Mouse (Mus musculus): ENCODE measurements around the gene Dse. TPM values are rescaled to one million over a fixed set of nuclear protein-coding genes. Genes with fewer than 3 reads are reported as not detected.

The Dse gene
- polyA plus RNA-seq, 1 experiment: 51.4 TPM

- H3K4me1 ChIP-seq (ENCODE audit: control insufficient read depth, insufficient read depth, low read length): no peaks in the 10 kb centered on the region
- no peak overlapping the region for H3K4me3 ChIP-seq (ENCODE audit: low read depth, low read length)
- H3K36me3 ChIP-seq (ENCODE audit: control insufficient read depth, insufficient read depth, low read length, poor library complexity, severe bottlenecking): peaks cover 10% of the 10 kb centered on the region
- no peaks in the 10 kb centered on the region for H3K9me3 ChIP-seq (replicated peaks; ENCODE audit: control insufficient read depth, insufficient read depth, low read length, poor library complexity, severe bottlenecking)
- no peak for TF ChIP-seq CTCF (IDR thresholded peaks at IDR 0.05; ENCODE audit: low read depth, low read length)
- no peak for TF ChIP-seq EP300 (IDR thresholded peaks at IDR 0.05; ENCODE audit: insufficient read depth, low read depth, low read length)
- no peak for TF ChIP-seq POLR2A (IDR thresholded peaks at IDR 0.05; ENCODE audit: insufficient read depth, low read length)
- no peak overlapping the region for H3K9ac ChIP-seq (ENCODE audit: low read depth, poor library complexity, severe bottlenecking)
- H3K27ac ChIP-seq (ENCODE audit: insufficient read depth, low read length): no peak overlapping the region
- H3K27me3 ChIP-seq (ENCODE audit: control insufficient read depth, insufficient read depth, low read length, poor library complexity, severe bottlenecking): no peaks in the 10 kb centered on the region
Observed at GRCm38 (mm10) chr10:34166971-34167370, 40.5 kb downstream of the Dse start.

- Histone ChIP-seq H3K27me3 (ENCODE audit: control insufficient read depth, insufficient read depth, low read length, poor library complexity, severe bottlenecking) (no peaks in the 10 kb centered on the region), H3K4me3 (ENCODE audit: low read depth, low read length) (no peak overlapping the region), H3K9ac (ENCODE audit: low read depth, poor library complexity, severe bottlenecking) (no peak overlapping the region), H3K4me1 (ENCODE audit: control insufficient read depth, insufficient read depth, low read length) (no peaks in the 10 kb centered on the region), H3K9me3 (replicated peaks; ENCODE audit: control insufficient read depth, insufficient read depth, low read length, poor library complexity, severe bottlenecking) (no peaks in the 10 kb centered on the region), H3K27ac (ENCODE audit: insufficient read depth, low read length) (no peak overlapping the region), H3K36me3 (ENCODE audit: control insufficient read depth, insufficient read depth, low read length, poor library complexity, severe bottlenecking) (peaks cover 28% of the 10 kb centered on the region)
- TF ChIP-seq EP300 (IDR thresholded peaks at IDR 0.05; ENCODE audit: insufficient read depth, low read depth, low read length): no peak
- TF ChIP-seq POLR2A (IDR thresholded peaks at IDR 0.05; ENCODE audit: insufficient read depth, low read length): no peak
- no peak for TF ChIP-seq CTCF (IDR thresholded peaks at IDR 0.05; ENCODE audit: low read depth, low read length)
Observed at GRCm38 (mm10) chr10:34155796-34156554, 51.5 kb downstream of the Dse start.

DNA sequence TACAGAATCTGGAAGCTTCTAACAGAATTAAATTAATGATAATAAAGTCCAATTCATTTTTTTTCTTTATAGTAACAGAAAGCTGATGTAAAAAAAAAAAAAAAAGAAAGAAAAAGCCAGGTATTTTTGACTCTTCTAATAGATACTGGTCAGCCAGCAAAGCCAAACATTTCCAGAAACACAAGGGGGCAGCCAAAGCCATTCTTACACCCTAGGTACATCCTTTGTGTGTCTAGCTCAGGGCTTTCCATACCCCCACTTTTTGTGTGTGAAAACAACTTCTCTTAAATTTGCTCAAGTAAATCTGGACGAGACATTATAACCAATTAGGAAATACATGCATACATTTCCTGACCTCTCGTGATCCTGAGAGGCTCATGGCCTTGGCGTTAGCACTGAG, 55.7 kb downstream of the Dse start:
- Histone ChIP-seq H3K9me3 (replicated peaks; ENCODE audit: control insufficient read depth, insufficient read depth, low read length, poor library complexity, severe bottlenecking) (no peaks in the 10 kb centered on the region), H3K27ac (ENCODE audit: insufficient read depth, low read length) (no peak overlapping the region), H3K4me3 (ENCODE audit: low read depth, low read length) (no peak overlapping the region), H3K4me1 (ENCODE audit: control insufficient read depth, insufficient read depth, low read length) (no peaks in the 10 kb centered on the region), H3K27me3 (ENCODE audit: control insufficient read depth, insufficient read depth, low read length, poor library complexity, severe bottlenecking) (no peaks in the 10 kb centered on the region), H3K36me3 (ENCODE audit: control insufficient read depth, insufficient read depth, low read length, poor library complexity, severe bottlenecking) (peaks cover 21% of the 10 kb centered on the region), H3K9ac (ENCODE audit: low read depth, poor library complexity, severe bottlenecking) (no peak overlapping the region)
- TF ChIP-seq CTCF (IDR thresholded peaks at IDR 0.05; ENCODE audit: low read depth, low read length) (no peak), EP300 (IDR thresholded peaks at IDR 0.05; ENCODE audit: insufficient read depth, low read depth, low read length) (no peak), POLR2A (IDR thresholded peaks at IDR 0.05; ENCODE audit: insufficient read depth, low read length) (no peak)

GRCm38 (mm10) chr10:34150454-34150853, 57.1 kb downstream of the Dse start:
- TF ChIP-seq EP300 (IDR thresholded peaks at IDR 0.05; ENCODE audit: insufficient read depth, low read depth, low read length) (no peak), POLR2A (IDR thresholded peaks at IDR 0.05; ENCODE audit: insufficient read depth, low read length) (no peak), CTCF (IDR thresholded peaks at IDR 0.05; ENCODE audit: low read depth, low read length) (no peak)
- no peak overlapping the region for H3K27ac ChIP-seq (ENCODE audit: insufficient read depth, low read length)

DNA sequence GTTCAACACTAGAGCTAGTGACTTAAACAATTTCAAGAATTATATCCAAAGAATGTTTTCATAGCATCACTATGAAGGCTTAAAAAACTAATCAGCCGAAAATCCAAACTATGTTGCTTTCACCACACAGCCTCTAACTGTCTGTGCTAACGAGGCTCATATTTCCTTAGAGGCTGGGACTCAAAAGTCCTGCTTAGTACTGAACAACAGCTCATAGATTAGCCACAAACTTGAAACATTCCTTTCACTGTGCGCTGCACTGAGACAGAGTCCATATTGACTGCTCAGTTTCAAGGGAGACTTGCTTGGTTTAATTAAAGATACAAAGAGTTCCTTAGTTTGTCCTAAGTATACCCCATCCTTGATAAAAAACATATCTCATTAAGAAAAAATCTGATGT, 57.7 kb downstream of the Dse start:
- no peaks in the 10 kb centered on the region for H3K27me3 ChIP-seq (ENCODE audit: control insufficient read depth, insufficient read depth, low read length, poor library complexity, severe bottlenecking)
- H3K4me1 ChIP-seq (ENCODE audit: control insufficient read depth, insufficient read depth, low read length): no peaks in the 10 kb centered on the region
- no peaks in the 10 kb centered on the region for H3K9me3 ChIP-seq (replicated peaks; ENCODE audit: control insufficient read depth, insufficient read depth, low read length, poor library complexity, severe bottlenecking)
- H3K36me3 ChIP-seq (ENCODE audit: control insufficient read depth, insufficient read depth, low read length, poor library complexity, severe bottlenecking): peaks cover 18% of the 10 kb centered on the region
- no peak for TF ChIP-seq EP300 (IDR thresholded peaks at IDR 0.05; ENCODE audit: insufficient read depth, low read depth, low read length)
- TF ChIP-seq POLR2A (IDR thresholded peaks at IDR 0.05; ENCODE audit: insufficient read depth, low read length): no peak
- H3K27ac ChIP-seq (ENCODE audit: insufficient read depth, low read length): no peak overlapping the region
- no peak overlapping the region for H3K4me3 ChIP-seq (ENCODE audit: low read depth, low read length)
- H3K9ac ChIP-seq (ENCODE audit: low read depth, poor library complexity, severe bottlenecking): no peak overlapping the region

More at GRCm38 (mm10) chr10:34150454-34150853, 57.1 kb downstream of the Dse start:
- H3K4me1 ChIP-seq (ENCODE audit: control insufficient read depth, insufficient read depth, low read length): no peaks in the 10 kb centered on the region
- peaks cover 18% of the 10 kb centered on the region for H3K36me3 ChIP-seq (ENCODE audit: control insufficient read depth, insufficient read depth, low read length, poor library complexity, severe bottlenecking)
- no peaks in the 10 kb centered on the region for H3K27me3 ChIP-seq (ENCODE audit: control insufficient read depth, insufficient read depth, low read length, poor library complexity, severe bottlenecking)
- no peak overlapping the region for H3K9ac ChIP-seq (ENCODE audit: low read depth, poor library complexity, severe bottlenecking)
- no peak overlapping the region for H3K4me3 ChIP-seq (ENCODE audit: low read depth, low read length)
- H3K9me3 ChIP-seq (replicated peaks; ENCODE audit: control insufficient read depth, insufficient read depth, low read length, poor library complexity, severe bottlenecking): no peaks in the 10 kb centered on the region

- TF ChIP-seq POLR2A (IDR thresholded peaks at IDR 0.05; ENCODE audit: insufficient read depth, low read length) (no peak), CTCF (IDR thresholded peaks at IDR 0.05; ENCODE audit: low read depth, low read length) (no peak), EP300 (IDR thresholded peaks at IDR 0.05; ENCODE audit: insufficient read depth, low read depth, low read length) (no peak)
- no peak overlapping the region for H3K4me3 ChIP-seq (ENCODE audit: low read depth, low read length)
- H3K27ac ChIP-seq (ENCODE audit: insufficient read depth, low read length): no peak overlapping the region
- no peaks in the 10 kb centered on the region for H3K27me3 ChIP-seq (ENCODE audit: control insufficient read depth, insufficient read depth, low read length, poor library complexity, severe bottlenecking)
- H3K4me1 ChIP-seq (ENCODE audit: control insufficient read depth, insufficient read depth, low read length): no peaks in the 10 kb centered on the region
- no peak overlapping the region for H3K9ac ChIP-seq (ENCODE audit: low read depth, poor library complexity, severe bottlenecking)
- H3K36me3 ChIP-seq (ENCODE audit: control insufficient read depth, insufficient read depth, low read length, poor library complexity, severe bottlenecking): no peaks in the 10 kb centered on the region
- H3K9me3 ChIP-seq (replicated peaks; ENCODE audit: control insufficient read depth, insufficient read depth, low read length, poor library complexity, severe bottlenecking): no peaks in the 10 kb centered on the region
Observed at GRCm38 (mm10) chr10:34141693-34142092, 65.8 kb downstream of the Dse start.

Data from ES-Bruce4 (cell line).